In the genomic region with DNA sequence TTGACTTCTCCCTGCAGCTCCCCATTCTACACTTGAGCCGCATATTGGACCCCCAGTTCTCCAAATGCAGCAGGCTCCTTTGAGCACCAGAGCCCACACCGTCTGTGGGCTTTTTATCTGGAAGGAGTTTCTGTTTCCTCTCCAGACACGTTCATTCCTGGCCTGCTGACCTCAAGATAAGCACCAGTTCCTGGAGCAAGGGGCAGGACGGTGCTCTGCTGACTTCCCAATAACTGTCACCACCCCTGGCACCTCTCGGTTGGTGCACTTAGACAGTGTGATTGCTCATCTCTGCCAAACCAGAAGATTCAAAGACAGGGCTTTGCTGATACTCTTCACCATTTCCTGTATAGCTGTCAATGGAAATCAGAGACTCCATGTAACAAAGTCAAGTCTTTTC, we compare ENCODE assay signal across 1 mouse cellular context.
A peak's percentile ranks its signal among the peaks of the same experiment; 100 is the strongest.
TF ChIP-seq lines count a peak whose summit lies in the region.

No protein-coding gene starts in this region.

TF ChIP-seq in MEL, 35 proteins besides CTCF, POLR2A, EP300 and RAD21 (continued from another document):
- TF ChIP-seq ETS1 (IDR thresholded peaks at IDR 0.05; ENCODE audit: low read depth, low read length): peak; percentile 47; the same call in 1 of the 2 replicates
TF ChIP-seq in MEL: peak in this region for 10.
